In genomic region chr6:31333228-31333922, GRCm38 (mm10) we compare ENCODE assay signal across 22 mouse cellular contexts.
DNase-seq lines count a peak whose midpoint lies in the region; ATAC-seq lines count a peak whose summit lies in the region.
"Had no signal": no experiment of that assay in that cellular context is flagged by ENCODE, and none has a peak within 500 bp of the region (broad histone marks: within the 10 kb centered on the region; RNA-seq: fewer than 3 reads in every experiment).

No protein-coding gene starts in this region.

- no peaks in the 10 kb centered on the region for H3K27me3 ChIP-seq in heart, embryonic 10.5 days (ENCODE audit: insufficient read depth, poor library complexity, severe bottlenecking)
- H3K27me3 ChIP-seq in heart, embryonic 12.5 days (replicated peaks): no peaks in the 10 kb centered on the region
- H3K27me3 ChIP-seq in midbrain, embryonic 10.5 days (ENCODE audit: low read depth, poor library complexity, severe bottlenecking): no peaks in the 10 kb centered on the region
- no peaks in the 10 kb centered on the region for H3K27me3 ChIP-seq in midbrain, embryonic 16.5 days (ENCODE audit: control insufficient read depth, insufficient read depth, low read depth, low read length)
- H3K27me3 ChIP-seq in hindbrain, embryonic 16.5 days (replicated peaks; ENCODE audit: control insufficient read depth, insufficient read depth, low read length): no peaks in the 10 kb centered on the region
- no peaks in the 10 kb centered on the region for H3K27me3 ChIP-seq in midbrain, embryonic 15.5 days (replicated peaks)
- H3K27me3 ChIP-seq: embryonic facial prominence, embryonic 12.5 days; limb, embryonic 13.5 days had no signal

- no peaks in the 10 kb centered on the region for H3K36me3 ChIP-seq in heart, embryonic 10.5 days
- H3K36me3 ChIP-seq in heart, embryonic 12.5 days: no peaks in the 10 kb centered on the region
- H3K36me3 ChIP-seq in midbrain, embryonic 10.5 days: no peaks in the 10 kb centered on the region
- no peaks in the 10 kb centered on the region for H3K36me3 ChIP-seq in midbrain, embryonic 16.5 days (ENCODE audit: control insufficient read depth, insufficient read depth, low read length)
- H3K36me3 ChIP-seq in hindbrain, embryonic 16.5 days (ENCODE audit: control insufficient read depth, insufficient read depth, low read length): no peaks in the 10 kb centered on the region
- H3K36me3 ChIP-seq in midbrain, embryonic 15.5 days (replicated peaks): no peaks in the 10 kb centered on the region
- H3K36me3 ChIP-seq: embryonic facial prominence, embryonic 12.5 days; limb, embryonic 13.5 days had no signal

- H3K27ac ChIP-seq in heart, embryonic 10.5 days: no peak overlapping the region
- no peak overlapping the region for H3K27ac ChIP-seq in heart, embryonic 12.5 days (ENCODE audit: poor library complexity, severe bottlenecking)
- H3K27ac ChIP-seq in midbrain, embryonic 10.5 days (replicated peaks): peak overlapping the region; percentile 35
- no peak overlapping the region for H3K27ac ChIP-seq in midbrain, embryonic 16.5 days (ENCODE audit: low read length)
- H3K27ac ChIP-seq in hindbrain, embryonic 16.5 days (ENCODE audit: low read depth, low read length): no peak overlapping the region
- H3K27ac ChIP-seq in midbrain, embryonic 15.5 days: no peak overlapping the region
- H3K27ac ChIP-seq: embryonic facial prominence, embryonic 12.5 days; limb, embryonic 13.5 days; liver, embryonic 14.5 days; stomach, postnatal 0 days had no signal

- no peak for ATAC-seq in heart, embryonic 12.5 days (ENCODE audit: insufficient number of reproducible peaks, low FRiP score)
- ATAC-seq in midbrain, embryonic 16.5 days: no peak
- ATAC-seq in hindbrain, embryonic 16.5 days: peak; percentile 64
- ATAC-seq in midbrain, embryonic 15.5 days (replicated peaks): no peak
- no peak for ATAC-seq in megakaryocyte, adult 5-6 weeks (ENCODE audit: poor library complexity, severe bottlenecking)
- ATAC-seq: forebrain, embryonic 16.5 days had no signal

- no peak overlapping the region for H3K4me2 ChIP-seq in heart, embryonic 12.5 days
- H3K4me2 ChIP-seq in midbrain, embryonic 16.5 days (ENCODE audit: low read length): no peak overlapping the region
- H3K4me2 ChIP-seq in hindbrain, embryonic 16.5 days (ENCODE audit: low read length): no peak overlapping the region; the same call in 1 of the 2 replicates
- H3K4me2 ChIP-seq in midbrain, embryonic 15.5 days: 0 out of 2 replicates have a peak overlapping the region, but pooled peaks have one; percentile 1
- H3K4me2 ChIP-seq: embryonic facial prominence, embryonic 12.5 days; heart, embryonic 11.5 days; limb, embryonic 13.5 days had no signal

- no peak overlapping the region for H3K9ac ChIP-seq in heart, embryonic 12.5 days
- H3K9ac ChIP-seq in midbrain, embryonic 16.5 days (ENCODE audit: low read depth, low read length): no peak overlapping the region
- no peak overlapping the region for H3K9ac ChIP-seq in hindbrain, embryonic 16.5 days (ENCODE audit: low read depth, low read length)
- H3K9ac ChIP-seq in midbrain, embryonic 15.5 days: no peak overlapping the region
- H3K9ac ChIP-seq: embryonic facial prominence, embryonic 12.5 days; limb, embryonic 13.5 days; liver, embryonic 14.5 days had no signal

- peak; percentile 68 for DNase-seq in heart, embryonic 10.5 days (ENCODE audit: low spot score)
- no peak for DNase-seq in midbrain, embryonic 10.5 days (ENCODE audit: low spot score)
- DNase-seq in right cerebral cortex, postnatal 36 days (ENCODE audit: low spot score in 2 of 2): no peak
- DNase-seq: B cell, adult 2 months; cerebellum, adult 2 months; cerebellum, postnatal 36 days; gastrocnemius, postnatal 36 days; heart, postnatal 14 days; kidney, adult 9 months; right cerebral cortex, postnatal 4 days; thymus, postnatal 14 days had no signal

- WGBS in heart, embryonic 10.5 days: 69% methylated on average over 16 of the region's 16 CpGs
- WGBS in heart, embryonic 12.5 days: 69% methylated on average over 16 of the region's 16 CpGs
- WGBS in midbrain, embryonic 10.5 days: 79% methylated on average over 16 of the region's 16 CpGs
- 52% methylated on average over 16 of the region's 16 CpGs for WGBS in midbrain, embryonic 16.5 days
- WGBS in hindbrain, embryonic 16.5 days: 51% methylated on average over 16 of the region's 16 CpGs
- WGBS in midbrain, embryonic 15.5 days: 54% methylated on average over 16 of the region's 16 CpGs

- H3K4me3 ChIP-seq in heart, embryonic 10.5 days: no peak overlapping the region
- H3K4me3 ChIP-seq in heart, embryonic 12.5 days: no peak overlapping the region
- no peak overlapping the region for H3K4me3 ChIP-seq in midbrain, embryonic 10.5 days
- no peak overlapping the region for H3K4me3 ChIP-seq in midbrain, embryonic 16.5 days (ENCODE audit: low read depth, low read length)
- H3K4me3 ChIP-seq in hindbrain, embryonic 16.5 days (ENCODE audit: low read length): no peak overlapping the region
- H3K4me3 ChIP-seq in midbrain, embryonic 15.5 days: no peak overlapping the region
- H3K4me3 ChIP-seq: embryonic facial prominence, embryonic 12.5 days; limb, embryonic 13.5 days had no signal

- H3K4me1 ChIP-seq in heart, embryonic 10.5 days: no peaks in the 10 kb centered on the region
- H3K4me1 ChIP-seq in heart, embryonic 12.5 days (replicated peaks): no peaks in the 10 kb centered on the region; the same call in 1 of the 2 replicates
- peaks cover 9% of the 10 kb centered on the region for H3K4me1 ChIP-seq in midbrain, embryonic 10.5 days
- H3K4me1 ChIP-seq in midbrain, embryonic 16.5 days (ENCODE audit: control insufficient read depth, insufficient read depth, low read length): no peaks in the 10 kb centered on the region; the same call in 1 of the 2 replicates
- peaks cover 3% of the 10 kb centered on the region for H3K4me1 ChIP-seq in hindbrain, embryonic 16.5 days (ENCODE audit: control insufficient read depth, insufficient read depth, low read depth, low read length)
- peaks cover 5% of the 10 kb centered on the region for H3K4me1 ChIP-seq in midbrain, embryonic 15.5 days
- H3K4me1 ChIP-seq: embryonic facial prominence, embryonic 12.5 days; limb, embryonic 13.5 days had no signal

- no peaks in the 10 kb centered on the region for H3K9me3 ChIP-seq in heart, embryonic 10.5 days
- H3K9me3 ChIP-seq in heart, embryonic 12.5 days (replicated peaks): no peaks in the 10 kb centered on the region
- no peaks in the 10 kb centered on the region for H3K9me3 ChIP-seq in midbrain, embryonic 10.5 days (replicated peaks)
- H3K9me3 ChIP-seq in midbrain, embryonic 16.5 days (replicated peaks; ENCODE audit: control insufficient read depth, low read length, poor library complexity, severe bottlenecking): no peaks in the 10 kb centered on the region
- no peaks in the 10 kb centered on the region for H3K9me3 ChIP-seq in hindbrain, embryonic 16.5 days (ENCODE audit: control insufficient read depth, low read length)
- no peaks in the 10 kb centered on the region for H3K9me3 ChIP-seq in midbrain, embryonic 15.5 days
- H3K9me3 ChIP-seq: embryonic facial prominence, embryonic 12.5 days; limb, embryonic 13.5 days had no signal
